Mouse (Mus musculus) MEL (cell line): Measurements from ENCODE around the gene Plekhg4.

ENCODE experiments used
- CTCF ChIP-seq, 3 experiments: IDR thresholded peaks in 2 of 3; conservative IDR thresholded peaks in 1 of 3; 2 replicates each; pipeline ENCODE4 v1.5.1; 2011 to 2012; ENCODE audit warnings: low read length in 3 of 3, low read depth in 2 of 3, mild to moderate bottlenecking in 2 of 3, improper control_type of control experiment in 1 of 3, inconsistent platforms in 1 of 3, mixed read lengths in 1 of 3, moderate library complexity in 1 of 3; ENCODE audit not compliant: control insufficient read depth in 1 of 3, insufficient read depth in 1 of 3, poor library complexity in 1 of 3, severe bottlenecking in 1 of 3
- EP300 ChIP-seq, 2 experiments: IDR thresholded peaks; 2 replicates each; pipeline ENCODE4 v1.6.1; 2011; ENCODE audit warnings: improper control_type of control experiment in 2 of 2, low read length in 2 of 2, low read depth in 1 of 2, mild to moderate bottlenecking in 1 of 2
- MXI1 ChIP-seq: IDR thresholded peaks from 2 replicates; pipeline ENCODE4 v1.6.1; 2011; ENCODE audit warnings: mild to moderate bottlenecking, low read depth, low read length, improper control_type of control experiment
- SIN3A ChIP-seq: IDR thresholded peaks from 2 replicates; pipeline ENCODE4 v1.6.1; 2012; ENCODE audit warnings: low read length, improper control_type of control experiment, inconsistent platforms
- ZC3H11A ChIP-seq: IDR thresholded peaks from 2 replicates; pipeline ENCODE4 v1.6.1; 2012; ENCODE audit warnings: low read depth, mild to moderate bottlenecking, inconsistent platforms, low read length, improper control_type of control experiment

DNA sequence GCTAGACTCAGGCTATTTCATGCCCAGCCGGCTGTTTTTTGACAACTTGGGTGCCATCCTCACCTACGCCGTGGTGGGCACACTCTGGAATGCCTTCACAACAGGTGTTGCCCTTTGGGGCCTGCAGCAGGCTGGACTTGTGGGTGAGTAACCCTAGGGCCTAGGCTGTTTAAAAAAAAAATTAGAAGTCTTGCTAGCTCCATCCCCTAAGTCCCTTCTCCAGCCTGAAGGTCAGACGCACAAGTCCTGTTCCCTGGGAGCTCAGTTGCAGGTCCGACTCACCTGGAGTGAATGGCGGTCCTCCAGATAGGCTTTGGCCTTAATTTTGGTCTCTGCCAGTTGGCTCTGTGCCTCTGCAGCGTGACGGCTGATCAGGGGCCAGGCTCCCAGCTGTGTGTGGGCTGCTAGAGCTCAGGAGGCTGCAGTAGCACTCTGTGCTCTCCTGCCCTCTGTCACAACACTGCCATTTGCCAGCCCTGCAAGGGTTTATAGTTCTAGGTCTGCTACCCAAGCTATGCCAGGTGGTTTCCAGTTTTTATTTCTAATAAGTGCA lies 19.4 kb upstream of the Plekhg4 start:
- no peak for TF ChIP-seq CTCF (IDR thresholded peaks at IDR 0.05 in 2 of 3, conservative IDR thresholded peaks at IDR 0.05 in 1 of 3; ENCODE audit: control insufficient read depth in 1 of 3, insufficient read depth in 1 of 3, low read depth in 2 of 3, low read length in 3 of 3, poor library complexity in 1 of 3, severe bottlenecking in 1 of 3)
- no peak for TF ChIP-seq ZC3H11A
- no peak for TF ChIP-seq SIN3A
- TF ChIP-seq MXI1: no peak
- TF ChIP-seq EP300 (IDR thresholded peaks at IDR 0.05; ENCODE audit: low read depth in 1 of 2, low read length in 2 of 2): no peak
